Mouse (Mus musculus) lung, embryonic 15.5 days (tissue): ENCODE measurements at regions not wholly inside any gene's neighbourhood (a gene's known extent, or its start where the extent isn't known, plus 50 kb on each side); places are given as distances from the start of the nearest gene placed in this dataset.
A peak's percentile ranks its signal among the peaks of the same experiment; 100 is the strongest.

Experiments
- ATAC-seq: fragments of 200-750 bp; cut with Nextera tagmentation; 2 replicates; pipeline ENCODE4 v1.8.0; 2017; ENCODE audit warnings: moderate number of reproducible peaks, borderline replicate concordance; ENCODE audit not compliant: low FRiP score, low TSS enrichment; ENCODE audit errors: extremely low read depth
- H3K27ac ChIP-seq: fragments of 300-500 bp; sonication (generic); 2 replicates; pipeline ENCODE4 v1.5.1; 2015; ENCODE audit warnings: moderate library complexity, mild to moderate bottlenecking, inconsistent platforms
- H3K27me3 ChIP-seq: fragments of 300-500 bp; sonication (generic); 2 replicates; pipeline ENCODE4 v1.6.1; 2015; ENCODE audit warnings: inconsistent platforms
- H3K36me3 ChIP-seq: fragments of 300-500 bp; sonication (generic); 2 replicates; pipeline ENCODE4 v1.6.1; 2015; ENCODE audit warnings: inconsistent platforms
- H3K4me1 ChIP-seq: fragments of 300-500 bp; sonication (generic); 2 replicates; pipeline ENCODE4 v1.6.1; 2015; ENCODE audit warnings: inconsistent platforms
- H3K4me2 ChIP-seq: fragments of 300-500 bp; sonication (generic); 2 replicates; pipeline ENCODE4 v1.6.1; 2015; ENCODE audit warnings: inconsistent platforms, mild to moderate bottlenecking, moderate library complexity
- H3K4me3 ChIP-seq: fragments of 300-500 bp; sonication (generic); 2 replicates; pipeline ENCODE4 v1.5.1; 2015; ENCODE audit warnings: mild to moderate bottlenecking, inconsistent platforms
- H3K9ac ChIP-seq: fragments of 300-500 bp; sonication (generic); 2 replicates; pipeline ENCODE4 v1.6.1; 2015; ENCODE audit warnings: inconsistent platforms
- H3K9me3 ChIP-seq: fragments of 300-500 bp; sonication (generic); 2 replicates; pipeline ENCODE4 v1.6.1; 2016; ENCODE audit warnings: inconsistent platforms
- WGBS: fragments of 180-500 bp; shearing (Covaris S2); methylation state at CpG from one replicate; pipeline ENCODE4 v1.1.7; 2015; 5-methylcytosine and 5-hydroxymethylcytosine counted together

GRCm38 (mm10) chr13:110493002-110493552 lies 98.2 kb downstream of the Plk2 start:
- Histone ChIP-seq H3K4me1 (peaks cover 9% of the 10 kb centered on the region; the same call in 1 of the 2 replicates), H3K36me3 (no peaks in the 10 kb centered on the region), H3K4me3 (no peak overlapping the region), H3K27ac (no peak overlapping the region), H3K9me3 (no peaks in the 10 kb centered on the region), H3K9ac (no peak overlapping the region), H3K27me3 (no peaks in the 10 kb centered on the region), H3K4me2 (no peak overlapping the region)
- no peak for ATAC-seq
- 82% methylated on average over 7 of the region's 7 CpGs for WGBS

GRCm38 (mm10) chr13:110497461-110497860 lies 102.6 kb downstream of the Plk2 start:
- H3K27ac ChIP-seq = no peak overlapping the region
- no peak overlapping the region for H3K9ac ChIP-seq
- H3K36me3 ChIP-seq = no peaks in the 10 kb centered on the region
- WGBS = 70% methylated on average over 3 of the region's 3 CpGs
- H3K4me2 ChIP-seq = no peak overlapping the region
- H3K9me3 ChIP-seq = no peaks in the 10 kb centered on the region
- H3K4me1 ChIP-seq = peaks cover 5% of the 10 kb centered on the region; the same call in 1 of the 2 replicates
- H3K4me3 ChIP-seq = no peak overlapping the region
- no peak for ATAC-seq
- no peaks in the 10 kb centered on the region for H3K27me3 ChIP-seq

DNA sequence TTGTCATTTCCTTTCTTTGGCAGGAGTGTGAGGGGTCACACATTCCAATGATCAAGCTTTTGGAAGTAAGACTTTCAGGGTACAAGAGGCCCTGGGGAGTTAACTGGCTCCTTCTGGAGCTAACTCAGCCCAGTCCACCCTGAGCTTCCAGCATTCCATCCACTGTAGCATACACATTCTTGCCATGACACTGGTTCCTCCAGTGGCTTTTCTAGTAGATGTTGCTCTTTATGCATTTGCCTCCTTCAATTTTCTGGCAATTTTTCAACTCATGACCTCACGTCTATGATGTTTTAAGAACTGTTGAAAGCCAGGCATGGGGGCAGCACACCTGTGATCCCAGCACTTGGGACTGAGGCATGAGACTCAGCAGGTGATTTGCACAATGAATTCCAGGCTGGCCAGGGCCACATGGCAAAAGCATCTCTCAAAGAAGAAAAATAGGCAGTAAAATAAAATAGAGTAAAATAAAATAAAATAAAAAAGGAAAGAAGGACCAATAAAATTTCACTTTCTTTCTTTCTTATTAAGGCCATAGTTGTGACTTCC lies 113.0 kb downstream of the Plk2 start:
- no peaks in the 10 kb centered on the region for H3K4me1 ChIP-seq
- 35% methylated on average over 1 of the region's 1 CpGs for WGBS
- ATAC-seq = 0 out of 2 replicates have a peak, but pooled peaks have one; percentile 72

GRCm38 (mm10) chr13:110517986-110518385 lies 123.1 kb downstream of the Plk2 start:
- WGBS = 82% methylated on average over 8 of the region's 8 CpGs
- ATAC-seq = no peak
- Histone ChIP-seq H3K36me3 (no peaks in the 10 kb centered on the region), H3K4me3 (no peak overlapping the region), H3K9me3 (no peaks in the 10 kb centered on the region), H3K9ac (no peak overlapping the region), H3K4me2 (no peak overlapping the region), H3K27me3 (no peaks in the 10 kb centered on the region), H3K27ac (no peak overlapping the region), H3K4me1 (no peaks in the 10 kb centered on the region)

More for the DNA sequence above, 113.0 kb downstream of the Plk2 start:
- Histone ChIP-seq H3K4me2 (no peak overlapping the region), H3K9me3 (no peaks in the 10 kb centered on the region), H3K9ac (no peak overlapping the region), H3K4me3 (no peak overlapping the region), H3K27me3 (no peaks in the 10 kb centered on the region), H3K27ac (no peak overlapping the region), H3K36me3 (no peaks in the 10 kb centered on the region)

DNA sequence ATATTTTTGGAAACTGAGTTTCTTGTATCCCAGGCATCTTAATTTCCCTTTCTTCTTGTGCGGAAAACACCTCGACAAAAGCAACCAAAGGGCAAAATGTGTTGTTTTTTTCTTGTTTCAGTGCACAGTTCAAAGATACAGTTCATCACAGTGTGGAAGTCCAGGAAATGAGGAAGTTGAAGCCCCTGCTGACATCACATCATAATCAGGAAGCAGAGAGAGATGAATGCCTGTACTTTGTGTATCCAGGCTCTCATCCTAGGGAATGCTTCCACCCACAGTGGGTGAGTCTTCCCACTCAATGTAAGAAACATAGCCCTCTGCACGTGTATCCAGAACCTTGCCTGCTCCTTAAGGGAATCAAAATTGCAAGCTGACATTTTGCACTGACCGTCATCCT lies 128.1 kb downstream of the Plk2 start:
- Histone ChIP-seq H3K27me3 (no peaks in the 10 kb centered on the region), H3K9me3 (no peaks in the 10 kb centered on the region), H3K27ac (no peak overlapping the region), H3K36me3 (no peaks in the 10 kb centered on the region), H3K4me3 (no peak overlapping the region), H3K4me1 (no peaks in the 10 kb centered on the region), H3K4me2 (no peak overlapping the region), H3K9ac (no peak overlapping the region)
- ATAC-seq = no peak
- 85% methylated on average over 4 of the region's 4 CpGs for WGBS

- Histone ChIP-seq H3K9ac (no peak overlapping the region), H3K4me3 (no peak overlapping the region), H3K27me3 (no peaks in the 10 kb centered on the region), H3K4me1 (no peaks in the 10 kb centered on the region), H3K4me2 (no peak overlapping the region), H3K9me3 (no peaks in the 10 kb centered on the region), H3K36me3 (no peaks in the 10 kb centered on the region), H3K27ac (no peak overlapping the region)
- WGBS = 49% methylated on average over 3 of the region's 3 CpGs
- ATAC-seq = no peak
These were observed 132.8 kb downstream of the Plk2 start for GRCm38 (mm10) chr13:110527681-110528080.

GRCm38 (mm10) chr13:110529624-110530023 lies 134.8 kb downstream of the Plk2 start:
- no peak for ATAC-seq
- no peaks in the 10 kb centered on the region for H3K9me3 ChIP-seq
- WGBS = 91% methylated on average over 4 of the region's 4 CpGs

DNA sequence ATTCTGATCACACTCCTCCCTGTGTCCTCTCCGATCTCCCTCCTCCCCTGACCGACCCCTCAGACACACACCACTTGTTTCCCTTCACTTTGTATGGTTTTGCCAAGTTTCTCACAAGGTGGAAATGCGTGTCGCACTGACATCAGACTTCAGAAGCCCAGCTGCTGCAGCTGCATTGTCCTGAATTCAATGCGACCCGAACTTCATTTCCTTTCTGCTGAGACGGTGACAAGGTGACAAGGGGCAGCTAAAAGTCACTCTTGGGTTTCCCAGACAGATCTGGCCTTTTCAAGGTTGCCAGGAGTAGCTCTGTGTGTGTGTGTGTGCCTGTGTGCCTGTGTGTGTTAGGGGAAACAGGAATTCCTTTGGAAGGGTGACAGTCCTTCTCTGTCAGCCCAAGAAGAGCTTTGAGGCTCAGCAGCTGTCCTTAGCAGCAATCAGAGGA lies 139.5 kb downstream of the Plk2 start:
- H3K9ac ChIP-seq = no peak overlapping the region
- H3K27me3 ChIP-seq = no peaks in the 10 kb centered on the region
- H3K27ac ChIP-seq = peak overlapping the region; percentile 37; the same call in 1 of the 2 replicates
- WGBS = 23% methylated on average over 7 of the region's 7 CpGs
- H3K4me1 ChIP-seq = 0 out of 2 replicates have a peak, but pooled peaks cover 4% of the 10 kb centered on the region
- no peaks in the 10 kb centered on the region for H3K36me3 ChIP-seq
- no peak overlapping the region for H3K4me3 ChIP-seq
- no peaks in the 10 kb centered on the region for H3K9me3 ChIP-seq
- peak; percentile 55; the same call in 1 of the 2 replicates for ATAC-seq
- H3K4me2 ChIP-seq = no peak overlapping the region

More at GRCm38 (mm10) chr13:110529624-110530023, 134.8 kb downstream of the Plk2 start:
- Histone ChIP-seq H3K9ac (no peak overlapping the region), H3K27ac (no peak overlapping the region), H3K4me2 (no peak overlapping the region), H3K27me3 (no peaks in the 10 kb centered on the region), H3K36me3 (no peaks in the 10 kb centered on the region), H3K4me1 (no peaks in the 10 kb centered on the region), H3K4me3 (no peak overlapping the region)

GRCm38 (mm10) chr13:110535785-110536184 lies 140.9 kb downstream of the Plk2 start:
- ATAC-seq = no peak
- Histone ChIP-seq H3K4me3 (no peak overlapping the region), H3K27ac (no peak overlapping the region), H3K36me3 (no peaks in the 10 kb centered on the region), H3K9me3 (no peaks in the 10 kb centered on the region), H3K4me1 (0 out of 2 replicates have a peak, but pooled peaks cover 4% of the 10 kb centered on the region), H3K9ac (no peak overlapping the region), H3K4me2 (no peak overlapping the region), H3K27me3 (no peaks in the 10 kb centered on the region)
- 83% methylated on average over 2 of the region's 2 CpGs for WGBS

- peak; percentile 81 for ATAC-seq
- 20% methylated on average over 7 of the region's 7 CpGs for WGBS
- Histone ChIP-seq H3K27me3 (no peaks in the 10 kb centered on the region), H3K9me3 (no peaks in the 10 kb centered on the region), H3K36me3 (no peaks in the 10 kb centered on the region), H3K9ac (no peak overlapping the region), H3K27ac (peak overlapping the region; percentile 60), H3K4me2 (no peak overlapping the region), H3K4me3 (no peak overlapping the region), H3K4me1 (0 out of 2 replicates have a peak, but pooled peaks cover 4% of the 10 kb centered on the region)
These were observed 143.2 kb downstream of the Plk2 start for GRCm38 (mm10) chr13:110537960-110538463.

DNA sequence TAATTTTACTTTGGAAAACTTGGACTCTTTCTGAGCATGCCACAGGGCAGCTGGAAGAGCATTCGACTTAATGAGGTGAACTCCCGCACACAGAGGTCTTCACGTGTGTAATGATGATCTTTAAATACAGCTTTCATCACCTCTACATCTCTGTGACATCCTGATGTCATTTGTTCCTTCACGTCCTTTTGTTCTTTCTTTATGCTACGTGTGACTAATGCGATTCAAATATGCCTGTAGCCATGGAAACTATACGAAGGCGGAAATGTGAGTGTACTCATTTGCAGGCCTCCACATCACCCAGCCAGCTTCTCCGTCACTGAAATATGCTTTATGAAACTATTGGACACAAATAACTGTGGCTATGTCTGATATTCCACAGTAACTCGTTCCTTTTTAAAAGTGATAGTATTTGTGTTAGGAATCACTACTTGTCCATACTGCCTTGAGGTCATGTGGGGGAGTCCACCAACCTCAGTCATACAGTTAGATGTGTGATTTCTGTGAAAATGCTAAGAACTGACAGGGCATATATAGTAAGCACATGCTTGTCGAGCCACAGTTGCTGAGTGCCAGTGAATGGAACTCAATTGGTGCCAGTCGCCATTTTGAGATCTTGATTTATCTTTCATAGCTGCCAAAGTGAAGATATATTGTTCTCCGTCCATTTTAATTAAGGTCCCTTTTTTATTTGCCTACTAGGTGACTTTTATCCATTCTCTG lies 145.9 kb downstream of the Plk2 start:
- H3K4me1 ChIP-seq = 0 out of 2 replicates have a peak, but pooled peaks cover 4% of the 10 kb centered on the region
- H3K36me3 ChIP-seq = no peaks in the 10 kb centered on the region
- H3K4me2 ChIP-seq = no peak overlapping the region
- WGBS = 69% methylated on average over 13 of the region's 13 CpGs
- H3K9me3 ChIP-seq = no peaks in the 10 kb centered on the region
- H3K27ac ChIP-seq = no peak overlapping the region
- no peak overlapping the region for H3K9ac ChIP-seq
- no peak overlapping the region for H3K4me3 ChIP-seq
- no peak for ATAC-seq
- no peaks in the 10 kb centered on the region for H3K27me3 ChIP-seq
